Mouse (Mus musculus): ENCODE data around the gene Arid1b.
A peak's percentile ranks its signal among the peaks of the same experiment; 100 is the strongest.

The Arid1b gene

DNA sequence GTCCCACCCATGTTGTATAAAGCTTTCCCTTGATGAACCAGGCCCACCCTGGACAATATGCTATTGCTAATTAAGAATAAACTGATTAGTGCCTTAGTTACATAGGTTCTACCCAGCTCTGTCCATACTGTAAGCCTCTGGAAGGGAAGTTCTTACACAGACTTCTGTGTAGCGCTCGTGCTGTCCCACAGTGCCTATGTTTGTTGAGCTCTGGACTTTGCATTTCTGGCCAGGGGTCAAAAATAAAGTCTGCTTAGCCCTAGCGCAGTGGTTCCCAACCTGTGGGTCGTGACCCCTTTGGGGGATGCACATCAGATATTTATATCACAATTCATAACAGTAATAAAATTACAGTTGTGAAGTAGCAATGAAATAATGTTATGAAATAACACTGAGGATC, 221.2 kb downstream of the Arid1b start:
- DNase-seq (ENCODE audit: low spot score), result no peak

DNA sequence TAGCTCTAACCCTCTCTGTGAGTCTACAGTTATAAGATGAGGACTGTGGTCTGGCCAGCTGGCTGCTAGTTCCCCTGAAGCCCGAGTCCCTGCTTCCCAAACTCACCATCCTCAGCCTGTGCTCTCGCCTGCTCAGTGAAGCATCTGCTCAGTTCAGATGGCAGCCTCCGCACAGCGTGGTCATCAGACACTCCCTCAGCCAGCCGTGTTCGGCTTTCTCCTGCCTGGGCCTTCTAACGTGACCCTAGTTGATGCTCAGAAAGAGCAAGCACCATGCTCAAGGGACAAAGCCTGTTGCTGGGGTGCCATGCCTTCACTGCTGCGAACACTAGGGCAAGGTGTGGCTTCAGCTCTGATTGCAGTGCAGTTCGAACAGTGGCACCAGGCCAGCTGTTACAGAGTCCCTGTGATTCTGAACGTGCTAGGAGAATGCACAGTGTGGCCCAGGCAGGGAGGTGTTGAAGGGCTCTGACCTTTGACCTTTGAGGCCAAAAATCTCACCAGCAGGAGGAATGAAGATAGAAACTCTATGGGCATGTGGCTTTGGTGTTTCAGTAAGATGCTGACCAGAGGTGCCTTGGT, 222.9 kb downstream of the Arid1b start:
- peak; percentile 55 for DNase-seq (ENCODE audit: low spot score)

DNA sequence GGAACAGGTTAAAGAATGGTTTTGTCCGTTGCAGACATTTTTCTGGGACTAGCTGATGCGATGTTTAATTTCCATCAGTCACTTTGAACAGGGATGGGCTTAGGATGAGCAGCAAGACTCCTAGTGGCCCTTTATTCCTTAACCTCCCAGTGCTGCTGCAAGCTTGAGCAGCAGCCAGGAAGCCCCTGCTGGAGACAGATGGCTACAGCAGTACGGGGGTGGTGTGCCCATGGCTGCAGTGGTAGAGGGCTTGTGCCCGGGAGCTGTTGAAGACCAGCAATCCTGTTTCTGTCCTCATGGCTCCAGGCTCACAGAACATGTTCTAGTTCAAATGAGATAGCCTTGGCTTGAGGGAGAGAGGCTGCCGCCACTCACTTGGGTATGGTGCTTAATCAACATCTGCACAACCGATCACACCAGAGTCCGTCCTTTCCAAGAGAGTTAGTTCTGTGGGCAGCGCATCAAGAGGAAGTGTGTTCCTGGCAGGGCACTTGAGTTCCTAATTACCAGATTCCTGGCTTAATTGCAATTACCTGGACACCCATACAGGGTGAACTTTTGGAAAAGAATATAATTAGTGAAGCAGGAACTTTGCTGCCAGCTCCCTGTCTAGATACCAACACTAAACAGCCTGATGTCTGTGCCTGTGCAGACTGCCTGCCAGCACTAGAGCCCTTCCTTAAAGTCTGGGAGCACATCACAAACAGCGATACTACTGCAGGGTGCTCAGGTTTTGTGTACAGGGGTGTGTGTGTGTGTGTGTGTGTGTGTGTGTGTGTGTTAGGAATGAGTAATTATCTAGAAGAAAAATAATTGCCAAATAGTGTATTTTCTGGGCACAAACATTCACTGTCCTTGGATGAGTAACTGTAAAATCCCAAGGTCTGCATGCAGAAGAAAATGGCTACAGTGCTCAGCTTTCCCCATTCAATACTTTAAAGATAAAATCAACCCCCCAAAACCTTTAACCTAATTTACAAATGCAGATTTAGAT, 224.0 kb downstream of the Arid1b start:
- no peak for DNase-seq (ENCODE audit: low spot score)

DNA sequence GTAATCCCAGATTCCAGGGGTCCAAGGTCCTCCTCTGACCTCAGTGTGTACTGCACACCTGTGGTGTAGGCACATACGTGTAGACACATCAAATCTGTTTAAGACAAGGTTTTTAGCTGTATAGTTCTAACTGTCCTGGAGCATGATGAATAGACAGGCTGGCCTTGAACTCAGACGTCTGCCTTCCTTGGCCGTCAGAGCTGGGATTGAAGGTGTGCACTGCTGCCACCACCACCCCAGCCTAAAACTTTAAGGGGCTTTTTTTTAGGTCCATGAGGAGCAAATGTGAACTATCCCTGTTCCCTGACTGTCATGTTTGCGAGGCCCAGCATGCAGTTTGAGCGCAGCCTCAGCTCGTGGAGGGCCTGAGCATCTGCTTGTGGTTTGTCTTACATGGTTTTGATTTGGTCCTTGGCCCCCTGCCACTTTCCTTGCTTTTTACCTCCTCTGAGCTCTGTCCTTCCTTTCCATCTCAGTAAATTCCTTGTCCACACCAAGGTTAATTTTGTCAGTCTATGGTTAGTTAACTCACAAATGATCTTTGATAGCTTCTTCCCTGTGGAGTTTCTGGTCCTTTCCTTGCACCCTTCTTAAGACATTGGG, 224.9 kb downstream of the Arid1b start:
- DNase-seq (ENCODE audit: low spot score), result no peak

GRCm38 (mm10) chr17:5221041-5221440, 226.9 kb downstream of the Arid1b start:
- no peak for DNase-seq (ENCODE audit: low spot score)

DNA sequence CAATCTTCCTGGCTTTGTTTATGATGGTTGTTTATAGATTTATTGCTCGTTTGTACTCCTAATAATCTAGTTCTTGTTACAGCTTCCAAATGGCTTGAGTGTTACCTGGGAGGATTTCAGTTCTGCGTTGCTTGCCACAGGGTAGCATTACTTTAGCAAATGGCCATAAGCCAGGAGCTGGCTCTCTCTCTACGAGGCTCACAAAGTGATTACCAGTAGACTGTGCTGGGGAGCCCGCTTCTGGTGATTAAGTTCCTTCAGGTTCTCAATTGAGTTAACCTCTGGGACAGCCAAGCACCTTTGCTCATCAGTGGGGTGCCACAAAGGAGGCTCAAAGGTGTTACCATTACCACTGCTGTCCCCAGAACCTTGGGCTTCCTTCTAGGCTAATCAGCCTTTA, 227.4 kb downstream of the Arid1b start:
- no peak for DNase-seq (ENCODE audit: low spot score)

DNA sequence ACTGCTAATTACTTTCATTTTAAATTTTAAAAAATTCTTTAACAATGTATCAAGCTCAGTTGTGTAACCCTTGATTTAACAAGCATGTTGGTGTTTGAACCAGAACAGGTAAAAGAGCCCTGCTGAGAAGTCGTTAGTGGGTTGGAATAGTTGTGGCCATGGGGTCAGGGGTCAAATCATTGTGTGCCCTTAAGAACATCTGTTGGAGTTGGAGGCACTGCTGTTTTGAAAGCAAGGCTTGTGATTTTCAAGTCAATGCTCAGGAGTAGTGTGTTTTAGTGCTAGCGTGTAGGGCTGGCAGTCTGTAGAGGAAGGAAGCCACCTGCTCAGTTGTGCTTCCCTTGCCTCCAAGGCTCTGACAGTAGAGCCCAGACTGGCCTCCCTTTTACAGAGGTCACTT, 228.7 kb downstream of the Arid1b start:
- no peak for DNase-seq (ENCODE audit: low spot score)

DNA sequence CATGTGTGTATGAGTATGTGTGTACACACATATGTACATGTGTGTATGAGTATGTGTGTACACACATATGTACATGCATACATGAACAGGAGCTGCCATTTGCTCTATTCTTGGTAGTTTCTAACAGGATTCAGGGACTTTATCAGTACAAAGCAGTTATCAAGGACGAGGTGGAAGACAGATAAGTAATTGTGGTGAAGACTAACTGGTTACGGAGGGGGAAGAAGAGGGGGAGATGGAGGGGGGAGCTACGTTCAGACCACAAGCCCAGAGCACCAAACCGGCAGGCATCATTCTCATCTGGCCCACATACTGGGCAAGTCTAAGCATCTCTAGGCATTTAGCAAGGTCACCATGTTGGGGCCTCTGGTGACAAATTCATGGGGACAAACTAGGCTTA, 230.8 kb downstream of the Arid1b start:
- no peak for DNase-seq (ENCODE audit: low spot score)

DNA sequence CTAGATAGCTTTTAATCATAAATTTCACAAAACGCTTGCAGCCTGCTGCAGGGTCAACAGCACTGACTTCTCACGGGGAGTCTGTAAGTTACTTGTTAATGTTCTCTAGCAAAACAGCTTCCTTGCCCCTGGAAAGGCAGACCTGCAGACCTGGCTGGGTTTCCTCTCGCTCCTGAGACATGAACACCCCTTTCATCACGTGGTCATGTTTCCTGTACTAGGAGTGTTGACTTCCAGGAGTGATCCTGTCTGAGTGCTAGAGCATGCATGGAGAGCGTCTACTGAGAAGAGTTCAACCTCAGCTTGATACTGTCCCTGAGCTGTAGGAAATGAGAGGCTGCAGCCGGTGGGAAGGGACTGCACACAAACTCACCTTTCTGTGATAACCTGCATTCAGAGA, 233.0 kb downstream of the Arid1b start:
- no peak for DNase-seq (ENCODE audit: low spot score)

GRCm38 (mm10) chr17:5227950-5228615, 234.0 kb downstream of the Arid1b start:
- DNase-seq (ENCODE audit: low spot score), result no peak

GRCm38 (mm10) chr17:5228616-5229250, 234.6 kb downstream of the Arid1b start:
- no peak for DNase-seq (ENCODE audit: low spot score)

DNA sequence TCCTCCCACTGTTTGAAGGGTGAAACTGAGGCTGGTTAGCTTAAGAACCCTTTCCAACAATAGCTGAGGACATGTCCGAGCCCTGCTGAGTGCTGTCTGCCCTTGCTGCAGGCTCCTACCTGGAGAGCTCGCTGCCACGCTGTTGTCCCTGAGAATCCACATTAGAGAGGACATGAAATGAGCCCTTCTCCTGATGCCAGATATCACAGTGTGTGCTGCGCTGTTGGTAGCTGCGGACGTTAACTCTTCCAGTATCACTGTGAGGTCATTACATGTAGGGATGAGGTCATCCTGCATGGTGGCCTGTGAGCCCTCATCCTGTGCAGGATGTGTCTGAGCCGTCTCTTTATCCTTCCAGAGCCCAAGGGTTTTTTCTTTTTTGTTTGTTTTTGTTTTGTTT, 235.9 kb downstream of the Arid1b start:
- no peak for DNase-seq (ENCODE audit: low spot score)

DNA sequence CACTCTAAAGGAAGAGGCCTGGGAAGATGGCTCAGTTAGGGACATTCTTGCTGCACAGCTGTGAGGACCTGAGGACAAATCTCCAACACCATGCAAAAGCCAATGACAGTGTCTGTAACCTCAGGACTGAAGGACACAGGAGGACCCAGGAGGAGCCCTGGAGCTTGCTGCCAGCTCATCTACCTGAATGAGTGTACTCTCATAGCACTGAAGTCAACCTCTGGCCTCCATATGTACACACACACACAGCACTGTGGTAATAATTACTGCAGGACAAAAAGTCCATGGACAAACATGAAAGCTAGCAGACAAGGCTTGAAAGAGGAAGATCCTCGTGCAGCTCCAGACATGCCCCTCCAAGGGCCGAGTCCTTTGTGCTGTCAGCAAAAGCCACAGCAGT, 238.0 kb downstream of the Arid1b start:
- DNase-seq (ENCODE audit: low spot score), result no peak

DNA sequence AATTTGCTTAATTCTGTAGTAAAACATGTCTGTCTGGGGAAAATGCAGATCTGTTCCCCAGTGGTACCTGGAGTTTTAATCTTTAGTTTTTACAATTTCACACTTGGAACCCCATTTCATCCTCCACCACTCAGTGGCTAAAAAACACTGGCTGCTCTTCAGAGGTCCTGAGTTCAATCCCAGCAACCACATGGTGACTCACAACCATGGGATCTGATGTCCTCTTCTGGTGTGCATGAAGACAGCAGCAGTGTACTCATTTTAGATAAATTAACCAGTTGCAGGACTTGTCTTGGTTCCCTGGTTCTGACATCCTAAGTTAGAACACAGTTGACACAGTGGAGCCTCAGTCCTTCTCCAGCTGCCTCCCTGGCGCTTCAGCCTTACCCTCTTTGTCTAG, 239.9 kb downstream of the Arid1b start:
- DNase-seq (ENCODE audit: low spot score), result no peak

DNA sequence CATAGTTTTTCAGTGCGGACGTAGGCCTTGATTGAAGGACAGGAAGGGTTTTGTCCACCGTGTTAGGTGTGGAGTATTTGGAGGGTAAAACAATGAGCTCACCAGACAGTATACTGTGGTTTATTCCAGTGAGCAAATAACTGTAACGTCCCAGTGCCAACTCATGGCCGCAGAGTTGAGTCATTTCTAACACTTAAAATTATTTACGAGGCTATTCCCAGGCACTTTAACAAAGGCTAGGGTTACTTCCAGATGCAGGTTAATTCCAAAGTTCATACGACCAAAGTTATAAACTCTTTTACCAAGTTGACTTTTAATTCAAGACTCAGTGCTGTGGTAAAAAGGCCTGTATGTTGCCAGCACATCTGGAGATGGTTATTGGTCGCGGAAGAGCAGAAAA, 240.9 kb downstream of the Arid1b start:
- peak; percentile 48 for DNase-seq (ENCODE audit: low spot score)

DNA sequence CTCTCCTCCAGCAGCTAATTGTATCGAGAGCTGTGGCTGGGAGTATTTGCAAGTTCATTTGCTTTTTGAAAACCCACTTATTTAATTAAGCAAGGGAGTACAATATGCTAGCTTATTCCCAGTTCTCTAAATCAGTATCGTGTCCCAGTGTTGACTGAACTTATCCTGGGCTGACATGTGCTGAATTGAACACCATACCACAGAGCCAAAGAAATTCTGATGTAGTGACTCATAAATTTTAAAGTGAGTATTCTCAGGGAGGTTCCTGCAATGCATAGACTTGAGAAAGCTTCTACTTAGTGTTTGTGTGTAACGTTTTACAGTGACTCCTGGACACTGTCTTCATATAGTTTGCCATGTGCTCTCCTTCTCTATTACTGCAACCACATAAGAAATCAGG, 243.6 kb downstream of the Arid1b start:
- no peak for DNase-seq (ENCODE audit: low spot score)

DNA sequence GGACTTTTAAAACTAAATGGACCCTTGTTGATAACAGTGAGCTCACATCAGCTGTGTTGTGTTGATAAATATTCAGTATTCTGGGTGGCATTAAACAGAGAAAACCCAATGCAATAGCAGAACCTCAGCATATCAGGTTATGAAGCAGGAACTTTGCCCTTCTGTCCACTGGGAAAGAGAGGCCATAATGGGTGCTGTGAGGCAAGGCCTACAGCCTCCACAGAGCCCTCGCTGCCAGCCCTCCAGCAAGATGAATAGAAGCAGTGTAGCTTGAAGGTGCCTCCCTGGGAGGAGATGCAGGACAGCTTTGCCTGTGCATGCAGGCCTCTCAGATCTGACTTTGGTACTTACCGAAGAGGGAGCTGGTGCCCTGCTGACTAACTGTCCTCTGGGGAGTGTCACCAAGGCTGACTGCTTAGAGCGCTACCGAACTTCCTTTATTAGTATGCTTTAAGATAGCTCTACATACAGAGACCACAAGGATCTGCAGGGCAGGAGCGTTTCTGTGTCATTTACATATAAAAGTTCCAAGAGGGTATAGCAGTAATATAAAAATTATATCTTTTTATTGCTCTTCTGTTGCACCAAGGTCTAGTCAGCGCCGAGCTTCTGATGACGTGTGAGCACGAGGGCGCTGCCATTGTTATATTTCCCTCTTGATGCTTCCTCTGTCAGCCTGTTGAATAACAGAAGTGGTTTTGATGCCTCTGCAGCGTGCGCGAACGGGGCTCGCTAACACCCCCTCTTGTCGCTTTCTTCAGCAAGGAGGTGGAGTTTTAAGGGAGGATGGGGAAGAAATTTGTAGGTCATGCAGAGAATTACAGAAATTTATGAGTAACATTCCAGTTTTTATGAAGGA, 244.5 kb downstream of the Arid1b start:
- DNase-seq (ENCODE audit: low spot score), result no peak

- no peak for DNase-seq (ENCODE audit: low spot score)
Observed at GRCm38 (mm10) chr17:5244526-5244925, 250.4 kb downstream of the Arid1b start.

DNA sequence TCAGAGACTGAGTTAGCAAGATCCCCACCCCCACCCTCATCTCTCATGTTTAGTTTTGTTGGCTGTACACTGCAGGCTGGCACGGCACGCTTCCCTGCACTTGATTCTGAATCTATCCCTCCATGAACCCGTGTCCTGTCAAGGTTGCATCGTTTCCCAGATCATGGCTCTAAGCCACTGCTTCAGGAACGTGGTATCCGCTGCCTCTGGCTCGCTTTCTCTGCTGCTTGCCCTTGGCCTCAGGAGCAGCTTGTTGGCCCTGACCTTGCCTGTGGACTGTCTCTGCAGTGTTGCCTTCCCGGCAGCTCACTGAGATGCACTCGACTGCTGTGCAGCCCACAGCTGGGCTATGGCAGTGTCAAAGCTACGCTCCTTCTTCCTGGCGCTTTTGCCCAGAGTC, 252.6 kb downstream of the Arid1b start:
- no peak for DNase-seq (ENCODE audit: low spot score)

DNA sequence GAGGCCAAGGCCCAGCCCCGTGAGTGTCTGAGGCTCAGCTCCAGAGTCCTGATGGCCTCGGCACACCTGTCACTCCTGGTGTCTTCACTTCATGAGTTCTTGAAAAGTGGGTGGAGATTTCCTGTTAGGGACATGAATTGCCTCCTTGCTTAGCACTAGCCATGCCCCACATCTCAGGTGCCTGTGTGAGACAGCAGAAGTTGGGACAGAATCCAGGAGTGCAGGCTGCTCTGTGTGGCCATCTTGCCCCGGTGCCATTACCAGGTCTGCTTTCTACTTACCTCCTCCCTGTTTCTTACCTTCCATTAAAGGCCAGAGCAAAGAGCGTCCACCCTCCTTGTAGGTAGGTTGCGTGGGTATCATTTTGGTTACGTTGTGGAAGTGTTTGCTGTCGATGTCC, 253.1 kb downstream of the Arid1b start:
- DNase-seq (ENCODE audit: low spot score), result no peak

GRCm38 (mm10) chr17:5247737-5248136, 253.6 kb downstream of the Arid1b start:
- no peak for DNase-seq (ENCODE audit: low spot score)

All from adipocyte (in vitro differentiated cells).